Mouse (Mus musculus) heart, postnatal 25 days (tissue): Measurements from ENCODE around the gene March4. TPM values are rescaled to one million over a fixed set of nuclear protein-coding genes. Genes with fewer than 3 reads are reported as not detected.

Experiments
- DNase-seq: peaks from one replicate; pipeline ENCODE4 v3.0.0; 2022; ENCODE audit warnings: low spot score
- intact Hi-C: fragments of 180-260 bp; cut with DNase I; formaldehyde crosslinking; loops from one replicate; pipeline ENCODE4 v1.15.1; 2025
- total RNA-seq, 2 experiments: library from RNA; stranded (reverse); gene quantifications; 2 replicates each; pipeline ENCODE4 v1.2.3; 2021

Gene March4
- total RNA-seq, 2 experiments from 2014 or later, result not detected

DNA sequence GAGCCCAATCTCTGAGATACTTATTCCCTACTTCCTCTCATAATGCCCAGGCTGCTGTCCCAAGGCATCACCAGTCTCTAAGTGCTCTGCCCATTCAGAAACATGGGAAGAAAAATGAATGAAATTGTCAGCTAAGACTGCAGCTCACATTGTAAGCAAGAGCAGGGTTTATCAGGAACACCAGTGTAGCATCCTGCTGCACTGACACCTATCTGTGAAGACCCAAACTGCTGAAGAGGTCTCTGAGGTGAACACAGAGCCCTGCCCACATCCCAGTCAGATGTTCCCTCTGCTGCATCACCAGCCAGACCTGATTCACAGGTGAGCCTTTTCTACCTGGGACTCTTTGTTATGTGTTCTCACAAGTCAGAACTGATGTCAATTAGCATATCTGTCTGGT, 3.3 kb downstream of the March4 start:
- no peak for DNase-seq
- intact Hi-C loops, result no loop called here

DNA sequence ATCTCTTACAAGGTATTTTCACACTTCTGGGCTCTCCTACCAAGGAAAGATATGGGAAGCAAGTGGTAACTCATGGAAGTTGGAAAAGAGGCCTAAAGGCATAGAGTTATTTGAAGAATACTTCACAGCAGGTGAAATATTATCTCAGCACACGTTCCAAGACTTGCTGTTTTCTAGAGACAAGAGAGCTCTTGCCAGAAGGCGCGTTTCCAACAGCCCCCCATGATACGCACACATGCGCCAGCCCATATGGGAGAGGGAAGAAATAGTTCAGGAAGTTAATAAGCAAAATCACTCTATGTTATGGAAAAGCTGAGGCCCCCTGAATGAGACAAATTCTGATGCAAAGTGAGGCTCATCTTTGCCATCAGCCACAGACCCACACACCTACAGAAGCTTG, 3.8 kb downstream of the March4 start:
- no peak for DNase-seq
- intact Hi-C loops, result no loop called here

DNA sequence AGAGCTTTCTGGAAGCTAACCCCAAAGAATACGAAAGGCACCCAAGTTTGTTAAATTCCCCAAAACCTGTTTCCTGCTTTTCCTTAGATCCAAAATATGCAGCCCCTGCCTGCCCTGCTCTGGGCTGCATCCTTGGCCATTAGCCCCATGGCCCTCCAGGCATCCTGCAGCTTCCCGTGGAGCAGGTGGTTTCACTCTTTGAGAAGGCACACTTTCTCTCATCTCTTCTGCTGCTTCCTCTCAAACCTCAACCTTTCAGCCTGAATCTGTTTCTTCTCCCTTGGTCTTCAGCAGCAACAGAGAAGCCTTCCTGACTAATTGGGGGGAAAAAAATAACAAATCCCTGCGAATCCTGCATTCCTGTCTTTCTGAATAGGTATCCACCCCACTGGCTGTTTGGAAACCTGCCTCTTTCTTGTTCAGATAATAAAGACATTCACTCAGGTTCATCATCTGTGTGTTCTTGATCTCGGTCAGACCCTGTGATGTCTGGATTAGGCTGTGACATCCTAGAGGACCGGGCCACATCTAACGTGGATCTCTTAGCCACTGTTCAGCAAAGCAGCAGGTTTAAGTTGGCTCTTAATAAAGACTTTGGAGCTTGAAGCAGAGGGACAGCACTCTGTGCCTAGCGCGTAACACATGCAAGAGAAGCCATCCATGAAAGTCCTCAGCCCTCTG, 6.1 kb downstream of the March4 start:
- DNase-seq, result no peak
- intact Hi-C loops, result no loop called here

DNA sequence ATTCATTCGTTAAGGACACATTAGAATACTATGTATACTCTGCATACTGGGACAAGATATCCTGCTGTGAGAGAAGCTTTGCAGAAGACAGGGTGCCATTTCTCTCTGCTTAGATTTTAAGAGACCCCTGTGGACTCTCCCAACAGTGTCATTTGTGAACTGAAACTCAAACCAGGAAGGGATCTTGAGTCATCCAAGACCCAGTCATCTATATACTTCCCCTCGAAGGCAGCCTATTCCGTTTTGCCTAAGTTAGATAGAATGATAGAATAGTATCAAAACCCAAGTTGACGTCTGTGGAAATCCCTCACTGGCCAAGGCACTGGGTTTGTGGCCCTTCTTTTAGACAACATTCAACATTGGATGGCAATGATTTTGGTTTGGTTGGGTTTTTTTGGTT, 7.5 kb downstream of the March4 start:
- intact Hi-C loops, result no loop called here
- no peak for DNase-seq

DNA sequence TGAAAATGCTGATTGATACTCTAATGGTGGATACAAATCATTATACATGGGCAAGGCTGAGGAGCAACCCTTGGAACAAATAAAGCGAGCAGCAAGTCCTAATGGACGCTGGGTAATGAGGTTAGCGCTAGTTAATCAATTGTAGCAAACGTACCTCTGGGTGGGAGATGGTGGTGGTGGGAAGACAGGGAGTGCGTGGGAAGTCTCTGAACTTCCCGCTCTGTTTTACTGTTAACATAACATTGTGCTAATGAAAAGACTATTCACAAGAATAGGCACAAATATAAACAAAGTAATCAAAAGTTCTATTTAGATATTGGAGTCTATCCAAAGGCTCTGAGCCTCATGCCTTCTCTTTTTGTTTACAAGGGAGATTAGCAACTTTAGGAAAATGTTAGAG, 13.1 kb downstream of the March4 start:
- intact Hi-C loops, result no loop called here
- no peak for DNase-seq

DNA sequence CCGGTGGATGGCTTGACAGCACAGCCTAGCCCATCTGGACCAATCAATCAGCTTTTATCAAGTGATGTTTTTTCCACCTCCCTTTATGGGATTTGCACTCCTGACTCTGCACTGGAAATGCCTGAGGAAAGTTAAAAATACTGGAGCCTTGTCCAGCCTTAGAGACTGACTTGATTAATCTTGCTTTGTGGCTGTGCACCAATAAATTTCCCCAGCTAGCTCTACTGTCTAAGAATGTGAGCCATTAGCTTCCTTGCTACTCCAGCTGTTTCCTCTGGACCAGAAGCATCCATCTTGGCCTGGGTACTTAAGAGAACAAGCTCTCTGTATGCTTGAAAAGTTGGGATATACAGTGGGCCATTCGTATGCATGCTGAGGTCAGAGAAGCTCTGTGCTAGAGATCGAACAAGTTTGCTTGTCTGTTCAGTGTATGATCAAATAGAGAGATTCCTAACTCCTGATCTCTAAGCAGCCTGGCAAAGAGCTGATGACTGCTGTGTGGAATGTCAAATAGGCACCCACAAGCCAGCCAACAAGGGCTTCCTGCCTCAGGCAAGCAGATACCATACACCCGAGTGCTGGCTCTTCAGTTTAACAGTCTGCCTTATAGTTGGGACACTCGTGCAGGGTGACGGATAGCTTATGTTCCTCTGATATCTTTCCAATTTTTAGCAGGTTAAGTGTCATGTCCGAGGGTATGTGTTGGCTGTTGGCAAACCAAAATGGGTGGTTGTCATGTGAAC, 25.8 kb downstream of the March4 start:
- intact Hi-C loops, result no loop called here
- no peak for DNase-seq

DNA sequence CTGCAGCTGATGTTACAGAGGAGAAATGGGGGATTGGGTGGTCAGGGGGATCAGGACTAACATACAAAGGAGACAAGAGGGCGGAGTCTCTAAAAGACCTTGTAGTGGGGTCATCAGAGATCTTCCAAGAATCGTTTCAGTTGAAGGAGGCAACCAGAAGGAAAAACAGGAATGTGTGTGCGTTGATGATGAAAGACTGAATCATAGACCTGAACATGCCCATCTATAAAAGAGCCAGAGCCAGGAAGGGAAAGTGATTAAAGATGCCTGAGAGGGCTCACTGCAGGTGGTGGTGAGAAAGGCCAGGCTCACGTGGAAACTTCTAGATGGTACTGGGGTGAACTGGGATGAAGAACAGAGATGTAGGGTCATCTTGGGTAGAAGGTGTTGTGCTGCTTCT, 27.2 kb downstream of the March4 start:
- intact Hi-C loops, result no loop called here

DNA sequence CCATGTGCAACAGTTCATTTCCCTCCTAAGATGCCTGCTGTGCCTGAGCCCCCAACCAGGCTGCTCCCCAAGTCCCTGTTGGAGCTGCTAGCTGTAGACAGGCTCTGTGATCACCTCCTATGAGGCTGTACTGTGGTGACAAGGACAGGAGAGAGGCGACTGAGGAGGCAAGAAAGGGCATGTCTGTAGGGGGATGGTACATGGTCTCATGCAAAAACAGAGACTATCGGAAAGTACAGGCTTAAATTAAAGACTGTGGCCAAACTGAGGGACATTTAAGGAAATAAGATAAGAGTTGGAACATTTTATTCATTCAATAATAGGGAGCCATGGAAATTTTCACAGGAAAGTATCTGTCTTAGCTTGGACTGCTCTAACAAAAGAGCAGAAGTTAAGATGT, 29.1 kb downstream of the March4 start:
- intact Hi-C loops, result no loop called here
- no peak for DNase-seq

More for the DNA sequence above, 27.2 kb downstream of the March4 start:
- no peak for DNase-seq

DNA sequence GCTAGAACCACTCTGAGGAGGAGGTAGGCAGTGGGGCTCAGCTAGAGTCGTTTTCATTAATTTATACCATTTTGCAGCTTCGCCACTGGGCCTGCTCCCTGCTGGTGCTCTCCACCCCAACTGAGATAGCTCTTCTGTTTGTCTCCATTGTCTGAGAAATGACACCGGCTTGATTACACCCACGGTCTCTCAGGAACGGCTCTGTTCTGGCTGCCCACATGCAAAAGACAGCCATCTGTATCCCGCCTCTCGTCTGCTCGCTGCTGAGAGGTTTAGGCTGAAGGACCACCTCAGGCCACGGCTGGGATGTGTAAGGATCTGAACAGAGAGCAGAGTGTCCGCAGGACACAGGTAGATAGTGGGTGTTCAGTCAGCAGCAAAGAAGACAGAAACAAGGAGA, 30.5 kb downstream of the March4 start:
- intact Hi-C loops, result no loop called here
- DNase-seq, result no peak

DNA sequence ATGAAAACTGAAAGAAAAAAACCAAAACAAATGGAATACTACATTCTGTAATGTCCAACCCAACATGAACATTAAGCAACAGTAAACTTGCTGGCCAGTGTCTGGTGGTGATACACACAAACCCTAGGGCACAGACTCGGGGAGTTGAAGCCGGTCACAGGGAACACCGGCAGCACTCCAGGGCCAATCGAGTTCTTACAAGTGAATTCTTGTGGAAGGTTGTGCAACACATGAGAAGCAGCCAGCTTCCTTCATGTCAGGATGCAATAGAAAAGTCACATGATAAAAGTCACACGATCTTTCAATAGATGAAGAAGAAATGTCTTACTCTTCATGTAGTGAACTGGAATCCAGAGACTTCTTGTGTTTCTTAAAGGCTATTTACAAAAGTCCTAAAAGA, 39.1 kb downstream of the March4 start:
- intact Hi-C loops, result no loop called here
- DNase-seq, result no peak

DNA sequence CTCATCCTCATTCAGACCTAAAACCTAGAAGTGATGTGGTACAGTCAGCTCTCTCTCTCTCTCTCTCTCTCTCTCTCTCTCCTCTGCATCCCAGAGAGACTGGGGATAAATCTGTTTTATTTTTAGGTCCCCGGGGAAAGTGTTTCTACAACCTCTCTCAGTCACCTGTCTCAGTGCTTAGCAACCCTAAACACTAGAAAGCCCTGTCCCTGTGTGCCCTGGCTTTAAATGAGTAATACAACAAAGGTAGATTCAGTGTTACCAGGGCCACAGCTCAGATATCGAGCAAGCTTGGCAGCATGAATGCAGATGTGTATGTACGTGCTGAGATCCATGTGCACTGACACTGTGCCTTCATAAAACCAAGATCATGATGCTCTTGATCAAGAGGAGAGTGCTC, 43.3 kb downstream of the March4 start:
- DNase-seq, result no peak
- intact Hi-C loops, result no loop called here

DNA sequence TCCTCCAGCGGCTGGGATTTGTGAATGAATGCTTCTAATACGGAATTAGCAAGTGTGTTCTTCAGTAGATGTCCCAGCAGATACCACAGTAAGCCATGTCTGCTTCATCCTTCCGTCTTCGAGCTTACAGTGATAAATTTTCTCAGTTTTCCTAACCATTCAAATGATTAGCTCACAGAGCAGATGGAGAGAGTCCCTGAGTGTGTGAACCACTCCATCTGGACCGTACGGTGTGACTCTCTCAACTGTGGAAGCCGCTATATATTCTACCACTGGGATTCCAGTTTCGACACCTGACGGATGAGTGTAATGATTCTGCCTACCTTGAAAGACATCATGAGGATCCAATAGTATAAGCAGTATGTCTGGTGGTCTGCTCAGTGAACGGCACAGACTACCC, 44.1 kb downstream of the March4 start:
- intact Hi-C loops, result no loop called here
- DNase-seq, result no peak

DNA sequence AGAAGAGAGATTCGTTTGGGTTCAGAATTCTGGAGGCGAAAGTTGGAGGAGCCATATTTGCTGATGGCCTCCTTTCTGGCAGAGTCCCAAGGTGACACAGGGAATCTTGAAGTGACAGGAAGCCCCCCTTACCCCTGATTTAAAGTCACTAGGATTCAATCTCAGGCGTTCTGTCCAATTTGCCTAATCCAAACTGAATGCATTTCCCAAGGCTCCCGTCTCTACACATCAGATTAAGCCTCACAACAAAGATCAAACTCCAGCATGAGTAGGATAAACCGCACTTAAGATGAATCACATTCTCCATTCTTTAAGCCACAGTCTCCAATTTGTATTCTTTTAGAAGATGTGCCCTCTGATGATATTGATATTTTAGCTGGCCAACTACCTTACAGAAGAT, 45.4 kb downstream of the March4 start:
- no peak for DNase-seq
- intact Hi-C loops, result no loop called here

DNA sequence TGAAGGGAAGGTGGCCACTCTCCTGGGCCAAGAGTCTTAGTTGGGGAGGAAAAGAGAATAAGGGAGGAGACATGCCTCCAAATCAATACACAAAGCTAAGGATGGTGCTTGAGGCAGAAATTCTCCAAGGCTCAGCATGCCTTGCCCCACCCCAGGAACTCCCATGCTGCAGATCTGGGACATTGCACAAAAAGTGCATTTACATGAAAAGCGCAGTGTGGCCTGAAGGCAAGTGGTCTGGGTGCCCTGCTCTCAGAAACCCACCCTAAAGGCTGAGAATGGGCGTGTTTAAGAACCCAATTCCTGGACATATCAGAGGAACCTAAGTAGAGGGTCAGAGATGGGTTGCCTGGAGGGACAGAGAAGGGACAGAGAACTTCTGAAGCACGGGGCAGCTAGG, 45.9 kb downstream of the March4 start:
- intact Hi-C loops, result no loop called here
- DNase-seq, result no peak

DNA sequence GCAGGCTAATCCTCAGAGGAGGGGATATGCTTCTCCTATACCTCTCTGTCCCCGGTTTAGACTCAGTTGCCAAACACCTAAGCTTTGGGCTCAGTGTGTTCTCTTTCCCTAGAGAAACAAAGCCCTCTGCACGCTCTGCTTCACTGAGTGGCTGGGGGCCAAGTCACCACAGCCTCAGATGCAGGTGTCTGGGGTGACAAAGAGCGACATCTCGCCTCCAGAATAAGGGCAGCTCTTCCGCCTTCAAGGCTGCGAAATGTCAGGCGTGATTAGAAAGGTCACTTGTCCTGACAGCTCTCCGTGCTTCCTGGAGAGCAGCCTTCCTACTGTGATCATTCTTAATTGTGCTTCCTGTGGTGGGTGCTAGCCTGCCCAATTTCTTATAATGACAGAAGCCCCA, 46.5 kb downstream of the March4 start:
- DNase-seq, result no peak
- intact Hi-C loops, result no loop called here

DNA sequence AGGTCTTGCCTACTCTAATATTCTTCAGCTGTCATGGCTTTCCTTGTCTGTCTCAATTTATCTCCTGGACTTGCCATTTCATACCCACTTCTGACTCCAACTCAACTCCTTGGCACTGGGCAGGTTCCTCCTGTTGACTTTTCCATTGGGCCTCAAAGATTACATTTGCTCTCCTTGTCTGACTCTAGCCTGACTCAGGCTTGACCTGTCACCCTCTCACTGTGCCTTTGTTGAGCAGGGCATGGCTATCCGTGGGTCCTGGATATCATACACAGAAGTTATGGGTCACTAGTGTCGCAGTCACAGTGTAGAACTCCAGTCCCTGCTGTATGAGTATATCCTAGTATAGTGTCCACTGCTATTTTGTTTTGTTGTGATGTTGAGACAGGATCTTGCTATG, 60.1 kb downstream of the March4 start:
- intact Hi-C loops, result no loop called here
- no peak for DNase-seq

DNA sequence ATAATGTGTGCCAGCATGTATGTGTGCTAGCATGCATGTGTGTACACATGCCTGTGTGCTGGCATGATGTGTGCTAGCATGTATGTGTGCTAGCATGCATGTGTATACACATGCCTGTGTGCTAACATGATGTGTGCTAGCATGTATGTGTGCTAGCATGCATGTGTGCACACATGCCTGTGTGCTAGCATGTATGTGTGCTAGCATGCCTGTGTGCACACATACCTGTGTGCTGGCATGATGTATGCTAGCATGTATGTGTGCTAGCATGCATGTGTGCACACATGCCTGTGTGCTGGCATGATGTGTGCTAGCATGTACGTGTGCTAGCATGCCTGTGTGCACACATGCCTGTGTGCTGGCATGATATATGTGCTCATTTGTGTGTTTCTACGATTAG, 67.7 kb downstream of the March4 start:
- DNase-seq, result no peak
- intact Hi-C loops, result no loop called here

DNA sequence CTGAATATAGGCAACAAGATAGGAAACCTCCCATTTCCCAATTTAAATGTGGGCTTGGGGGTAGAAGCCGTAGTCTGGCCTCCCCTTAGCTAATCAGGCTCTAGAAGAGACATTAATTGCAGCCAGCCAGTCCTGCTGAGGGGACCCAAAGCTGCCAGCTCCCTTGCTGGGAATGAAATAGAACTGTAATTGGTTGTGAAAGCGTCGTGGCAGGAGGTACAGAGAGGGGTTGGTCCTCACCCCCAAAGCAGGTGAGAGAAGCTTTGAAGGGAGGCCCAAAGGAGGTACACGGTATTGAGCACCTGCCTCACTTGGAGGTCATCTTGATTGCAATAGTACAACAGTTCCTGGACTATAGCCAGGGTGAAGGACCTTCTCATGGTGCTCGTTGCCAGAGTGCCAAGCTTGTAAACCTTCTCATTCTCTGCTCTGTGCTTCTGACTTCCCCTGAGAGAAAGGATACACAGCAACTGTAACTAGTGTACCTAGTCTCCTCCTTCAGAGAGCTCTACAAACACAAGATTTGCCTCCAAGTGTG, 68.2 kb downstream of the March4 start:
- no peak for DNase-seq
- intact Hi-C loops, result no loop called here

DNA sequence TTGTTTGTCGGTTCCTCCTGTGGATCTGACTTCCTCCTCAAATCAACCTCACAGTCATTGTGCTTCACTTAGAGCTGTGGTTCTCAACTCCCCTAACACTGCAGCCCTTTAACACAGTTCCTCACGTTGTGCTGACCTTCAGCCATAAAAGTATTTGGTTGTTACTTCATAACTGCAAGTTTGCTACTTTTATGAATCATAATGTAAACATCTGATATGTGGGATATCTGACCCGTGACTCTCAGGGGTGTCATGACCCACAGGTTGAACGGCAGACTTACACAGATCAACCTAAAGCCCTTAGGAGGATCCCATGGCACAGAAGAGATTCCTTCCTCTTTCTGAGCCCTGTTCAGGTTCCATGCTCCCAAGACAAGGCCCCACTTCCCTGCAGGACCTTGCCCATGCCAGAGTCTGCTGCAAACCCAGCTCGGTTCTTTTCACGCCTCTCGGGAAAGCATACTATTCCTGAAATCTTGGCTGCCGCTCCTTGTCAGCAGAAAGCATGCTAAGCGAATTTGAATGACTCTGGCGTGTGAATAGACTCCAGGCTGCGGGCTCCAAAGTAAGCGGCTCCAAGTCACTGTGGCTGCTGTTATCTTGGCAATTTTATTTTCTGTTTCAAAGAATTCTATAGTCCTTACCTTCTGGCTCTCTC, 71.7 kb downstream of the March4 start:
- DNase-seq, result no peak
- intact Hi-C loops, result no loop called here

DNA sequence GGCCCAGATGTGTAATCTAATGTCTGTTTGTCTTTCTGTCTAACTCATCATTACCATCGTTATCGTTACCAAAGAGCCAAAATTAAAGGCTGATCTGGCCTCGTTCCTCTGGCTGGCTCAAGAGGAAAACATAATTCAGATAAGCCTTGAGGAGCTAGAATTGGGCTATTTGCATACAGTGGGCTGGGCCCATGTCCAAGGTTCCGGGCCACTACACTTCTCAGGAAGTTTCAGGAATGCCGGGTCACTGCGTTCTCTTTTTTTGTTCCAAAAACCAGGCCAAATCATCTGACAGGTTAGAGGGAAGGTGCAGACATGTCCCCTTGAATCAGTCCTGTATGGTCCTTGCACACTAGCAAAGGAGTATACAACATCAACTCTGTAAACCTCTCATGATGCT, 74.2 kb downstream of the March4 start:
- DNase-seq, result no peak
- intact Hi-C loops, result no loop called here

DNA sequence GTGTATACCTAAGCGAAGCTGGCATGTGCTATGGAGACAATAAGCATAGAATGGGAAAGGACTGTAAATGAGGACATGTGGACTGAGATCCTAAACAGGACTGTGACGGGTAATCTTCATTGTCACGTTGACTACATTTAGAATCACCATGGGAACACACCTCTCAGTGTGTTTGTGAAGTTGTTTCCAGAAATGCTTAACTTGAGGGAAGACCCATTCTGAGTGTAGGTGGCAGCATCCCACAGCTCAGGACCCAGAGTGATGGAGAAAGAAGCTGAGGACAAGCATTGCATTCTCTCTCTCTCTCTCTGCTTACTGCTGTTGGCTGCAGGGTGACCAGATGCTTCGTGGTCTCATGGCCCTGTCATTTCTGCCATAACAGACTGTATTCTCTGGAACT, 79.1 kb downstream of the March4 start:
- intact Hi-C loops, result no loop called here
- no peak for DNase-seq
